Mouse (Mus musculus) olfactory bulb, adult 2 months (tissue): Measurements from ENCODE around the gene Otoa.

Experiments
- CTCF ChIP-seq: fragments of 200-500 bp; IDR thresholded peaks from 2 replicates; pipeline ENCODE4 v1.5.1; 2012; ENCODE audit warnings: low read depth, mild to moderate bottlenecking, low read length, moderate library complexity; ENCODE audit not compliant: insufficient read depth
- POLR2A ChIP-seq: fragments of 200-500 bp; IDR thresholded peaks from 2 replicates; pipeline ENCODE4 v1.6.1; 2012; ENCODE audit warnings: mild to moderate bottlenecking, low read depth, low read length, moderate library complexity; ENCODE audit not compliant: insufficient read depth

- no peak for TF ChIP-seq POLR2A
- no peak for TF ChIP-seq CTCF
Measured at GRCm38 (mm10) chr7:121211804-121212203, 130.4 kb downstream of the Otoa start.
